Mouse (Mus musculus) embryonic facial prominence, embryonic 11.5 days (tissue): ENCODE measurements around the gene Gm10642. TPM values are rescaled to one million over a fixed set of nuclear protein-coding genes. Genes with fewer than 3 reads are reported as not detected.

Source experiments
- ATAC-seq: fragments of 200-750 bp; cut with Nextera tagmentation; replicated peaks from 2 replicates; pipeline ENCODE4 v1.8.0; 2017; ENCODE audit warnings: low read depth; ENCODE audit not compliant: insufficient number of reproducible peaks, low FRiP score, low TSS enrichment
- DNase-seq: peaks from one replicate; pipeline ENCODE4 v3.0.0-alpha.2; 2015; ENCODE audit warnings: low spot score
- H3K27ac ChIP-seq: fragments of 300-500 bp; sonication (generic); replicated peaks from 2 replicates; pipeline ENCODE4 v1.5.1; 2014; ENCODE audit warnings: mild to moderate bottlenecking, low read depth, low read length, control low read depth
- H3K27me3 ChIP-seq: fragments of 300-500 bp; sonication (generic); 2 replicates; pipeline ENCODE4 v1.6.1; 2014; ENCODE audit warnings: mild to moderate bottlenecking, low read length, moderate library complexity, mixed read lengths; ENCODE audit not compliant: control insufficient read depth, insufficient read depth
- H3K36me3 ChIP-seq: fragments of 300-500 bp; sonication (generic); replicated peaks from 2 replicates; pipeline ENCODE4 v1.6.1; 2014; ENCODE audit warnings: low read depth, mild to moderate bottlenecking, low read length, moderate library complexity, mixed read lengths; ENCODE audit not compliant: control insufficient read depth, insufficient read depth
- H3K4me1 ChIP-seq: fragments of 300-500 bp; sonication (generic); 2 replicates; pipeline ENCODE4 v1.6.1; 2014; ENCODE audit warnings: low read length, mixed read lengths; ENCODE audit not compliant: control insufficient read depth, insufficient read depth
- H3K4me2 ChIP-seq: fragments of 300-500 bp; sonication (generic); 2 replicates; pipeline ENCODE4 v1.6.1; 2014; ENCODE audit warnings: low read depth, mild to moderate bottlenecking, control low read depth, low read length, moderate library complexity
- H3K4me3 ChIP-seq: fragments of 300-500 bp; sonication (generic); 2 replicates; pipeline ENCODE4 v1.5.1; 2014; ENCODE audit warnings: low read depth, low read length, control low read depth
- H3K9ac ChIP-seq: fragments of 300-500 bp; sonication (generic); replicated peaks from 2 replicates; pipeline ENCODE4 v1.6.1; 2014; ENCODE audit warnings: mild to moderate bottlenecking, control low read depth, low read length
- H3K9me3 ChIP-seq: fragments of 300-500 bp; sonication (generic); replicated peaks from 2 replicates; pipeline ENCODE4 v1.6.1; 2016; ENCODE audit warnings: mild to moderate bottlenecking, low read length, inconsistent platforms, mixed read lengths; ENCODE audit not compliant: control insufficient read depth
- WGBS: fragments of 180-500 bp; shearing (Covaris S2); extraction: QIAGEN DNeasy Blood & Tissue Kit; methylation state at CpG from one replicate; pipeline ENCODE4 v1.1.7; 2014; 5-methylcytosine and 5-hydroxymethylcytosine counted together
- polyA plus RNA-seq: library from polyadenylated mRNA; unstranded; fragments of >200 nt; fragmentation: Nextera tagmentation; extraction: Ambion mirVana; gene quantifications from 2 replicates; pipeline ENCODE4 v1.2.1, GENCODE M21; 2014

Gm10642 gene
- polyA plus RNA-seq, 1 experiment from 2014 or later = 0.14 TPM

GRCm38 (mm10) chr9:70695723-70696122, 39.7 kb downstream of the Gm10642 start:
- DNase-seq (no peak), ATAC-seq (no peak)
- Histone ChIP-seq H3K4me1 (no peaks in the 10 kb centered on the region), H3K27me3 (no peaks in the 10 kb centered on the region), H3K27ac (no peak overlapping the region), H3K4me3 (no peak overlapping the region), H3K9me3 (no peaks in the 10 kb centered on the region), H3K9ac (no peak overlapping the region), H3K36me3 (no peaks in the 10 kb centered on the region), H3K4me2 (no peak overlapping the region)
- WGBS = 85% methylated on average over 2 of the region's 2 CpGs

DNA sequence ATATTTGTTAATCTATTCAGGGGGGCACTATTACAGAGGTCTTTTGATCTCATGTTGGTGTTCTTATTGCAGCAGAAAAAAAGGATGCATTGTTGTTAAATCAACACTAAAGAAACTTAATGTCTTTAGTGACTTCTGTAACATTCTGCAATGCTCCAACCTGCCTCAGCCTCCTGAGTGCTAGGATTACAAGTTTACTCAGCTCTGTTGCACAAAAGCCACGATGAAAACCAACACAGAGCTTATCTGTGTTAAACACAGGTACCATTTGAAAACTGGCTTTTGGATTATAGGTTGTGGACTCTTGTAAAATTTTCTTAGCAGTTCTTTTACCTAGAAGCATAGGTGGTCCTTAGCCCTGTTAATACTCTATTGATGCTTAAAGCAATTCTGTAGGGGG, 42.0 kb downstream of the Gm10642 start:
- Histone ChIP-seq H3K9ac (no peak overlapping the region), H3K4me1 (no peaks in the 10 kb centered on the region), H3K4me3 (no peak overlapping the region), H3K27me3 (no peaks in the 10 kb centered on the region), H3K4me2 (no peak overlapping the region), H3K36me3 (no peaks in the 10 kb centered on the region), H3K9me3 (no peaks in the 10 kb centered on the region), H3K27ac (no peak overlapping the region)
- WGBS = 79% methylated on average over 1 of the region's 1 CpGs
- DNase-seq (no peak), ATAC-seq (no peak)

- 92% methylated on average over 5 of the region's 5 CpGs for WGBS
Measured at GRCm38 (mm10) chr9:70703597-70704203, 47.6 kb downstream of the Gm10642 start.

GRCm38 (mm10) chr9:70706444-70706843, 50.4 kb downstream of the Gm10642 start:
- H3K36me3 ChIP-seq = no peaks in the 10 kb centered on the region
- H3K4me1 ChIP-seq = no peaks in the 10 kb centered on the region
- no peak overlapping the region for H3K4me2 ChIP-seq
- no peak overlapping the region for H3K27ac ChIP-seq
- DNase-seq (no peak), ATAC-seq (no peak)
- no peak overlapping the region for H3K9ac ChIP-seq
- H3K9me3 ChIP-seq = no peaks in the 10 kb centered on the region
- WGBS = 96% methylated on average over 1 of the region's 1 CpGs
- H3K4me3 ChIP-seq = no peak overlapping the region
- H3K27me3 ChIP-seq = no peaks in the 10 kb centered on the region

More at GRCm38 (mm10) chr9:70703597-70704203, 47.6 kb downstream of the Gm10642 start:
- Histone ChIP-seq H3K4me3 (no peak overlapping the region), H3K27ac (no peak overlapping the region), H3K4me2 (no peak overlapping the region), H3K27me3 (no peaks in the 10 kb centered on the region), H3K9ac (no peak overlapping the region), H3K4me1 (no peaks in the 10 kb centered on the region), H3K9me3 (no peaks in the 10 kb centered on the region), H3K36me3 (no peaks in the 10 kb centered on the region)
- DNase-seq (no peak), ATAC-seq (no peak)

Other genes starting within 250 kb of the Gm10642 start
- gene Ccnb2, start 234.7 kb upstream of the Gm10642 start, polyA plus RNA-seq = 235 and 253 TPM in 2 replicates
- 32.9 and 35.2 TPM in 2 replicates for gene Rnf111, start 152.5 kb upstream of the Gm10642 start, polyA plus RNA-seq
- 52.6 and 61.9 TPM in 2 replicates for gene Sltm, start 113.5 kb upstream of the Gm10642 start, polyA plus RNA-seq
- gene Mindy2, start 923 bp downstream of the Gm10642 start, polyA plus RNA-seq = 6.5 and 7.8 TPM in 2 replicates
- 62.9 and 70.3 TPM in 2 replicates for gene Adam10, start 22.7 kb downstream of the Gm10642 start, polyA plus RNA-seq